Mouse (Mus musculus): ENCODE measurements around the gene Kif24. TPM values are rescaled to one million over a fixed set of nuclear protein-coding genes. Genes with fewer than 3 reads are reported as not detected.

Kif24 gene
- polyA plus RNA-seq, 1 experiment from 2014 or later, result 1.3 TPM

GRCm38 (mm10) chr4:41506156-41506555, 41.5 kb upstream of the Kif24 start:
- Histone ChIP-seq H3K27ac (ENCODE audit: low read length) (no peak overlapping the region), H3K36me3 (ENCODE audit: insufficient read depth, low read length) (no peaks in the 10 kb centered on the region), H3K4me1 (ENCODE audit: insufficient read depth, low read depth, low read length) (peaks cover 9% of the 10 kb centered on the region; the same call in 1 of the 2 replicates), H3K9me3 (ENCODE audit: low read length) (no peaks in the 10 kb centered on the region), H3K4me2 (replicated peaks; ENCODE audit: low read depth, low read length) (peak overlapping the region; percentile 81; the same call in 1 of the 2 replicates), H3K4me3 (ENCODE audit: low read depth, low read length) (peak overlapping the region; percentile 43; the same call in 1 of the 2 replicates), H3K9ac (replicated peaks; ENCODE audit: low read depth) (no peak overlapping the region), H3K27me3 (replicated peaks; ENCODE audit: insufficient read depth, low read length) (no peaks in the 10 kb centered on the region)
- TF ChIP-seq EP300 (IDR thresholded peaks at IDR 0.05) (no peak), CTCF (IDR thresholded peaks at IDR 0.05) (peak; percentile 76)
- ATAC-seq (no peak), DNase-seq (ENCODE audit: low spot score) (peak; percentile 67)
- WGBS, result 13% methylated on average over 13 of the region's 13 CpGs

GRCm38 (mm10) chr4:41505131-41505551, 40.5 kb upstream of the Kif24 start:
- H3K4me2 ChIP-seq (replicated peaks; ENCODE audit: low read depth, low read length), result no peak overlapping the region
- no peak overlapping the region for H3K27ac ChIP-seq (ENCODE audit: low read length)
- no peaks in the 10 kb centered on the region for H3K36me3 ChIP-seq (ENCODE audit: insufficient read depth, low read length)
- H3K4me3 ChIP-seq (ENCODE audit: low read depth, low read length), result no peak overlapping the region
- no peak for ATAC-seq
- TF ChIP-seq CTCF (IDR thresholded peaks at IDR 0.05) (peak; percentile 61), EP300 (IDR thresholded peaks at IDR 0.05) (no peak)
- WGBS, result 55% methylated on average over 11 of the region's 11 CpGs
- H3K27me3 ChIP-seq (replicated peaks; ENCODE audit: insufficient read depth, low read length), result no peaks in the 10 kb centered on the region
- H3K9ac ChIP-seq (replicated peaks; ENCODE audit: low read depth), result no peak overlapping the region
- no peaks in the 10 kb centered on the region for H3K9me3 ChIP-seq (ENCODE audit: low read length)
- peaks cover 9% of the 10 kb centered on the region; the same call in 1 of the 2 replicates for H3K4me1 ChIP-seq (ENCODE audit: insufficient read depth, low read depth, low read length)
- DNase-seq (ENCODE audit: low spot score), result no peak

GRCm38 (mm10) chr4:41504325-41504724, 39.6 kb upstream of the Kif24 start:
- H3K4me3 ChIP-seq (ENCODE audit: low read depth, low read length), result no peak overlapping the region
- WGBS, result 66% methylated on average over 5 of the region's 5 CpGs
- no peak overlapping the region for H3K27ac ChIP-seq (ENCODE audit: low read length)
- ATAC-seq (no peak), DNase-seq (ENCODE audit: low spot score) (no peak)
- no peaks in the 10 kb centered on the region for H3K9me3 ChIP-seq (ENCODE audit: low read length)
- H3K36me3 ChIP-seq (ENCODE audit: insufficient read depth, low read length), result no peaks in the 10 kb centered on the region
- peaks cover 9% of the 10 kb centered on the region; the same call in 1 of the 2 replicates for H3K4me1 ChIP-seq (ENCODE audit: insufficient read depth, low read depth, low read length)
- TF ChIP-seq EP300 (IDR thresholded peaks at IDR 0.05) (no peak), CTCF (IDR thresholded peaks at IDR 0.05) (peak; percentile 45)
- H3K9ac ChIP-seq (replicated peaks; ENCODE audit: low read depth), result no peak overlapping the region
- H3K27me3 ChIP-seq (replicated peaks; ENCODE audit: insufficient read depth, low read length), result peaks cover 6% of the 10 kb centered on the region
- no peak overlapping the region for H3K4me2 ChIP-seq (replicated peaks; ENCODE audit: low read depth, low read length)

- H3K9ac ChIP-seq (replicated peaks; ENCODE audit: low read depth), result no peak within 1 kb of the TSS; the same call in none of the 2 replicates
- H3K27me3 ChIP-seq (replicated peaks; ENCODE audit: insufficient read depth, low read length), result peaks cover 19% of the 10 kb centered on the region
- H3K4me3 ChIP-seq (ENCODE audit: low read depth, low read length), result peak within 1 kb of the TSS; percentile 51
- TF ChIP-seq EP300 (IDR thresholded peaks at IDR 0.05) (no peak), CTCF (IDR thresholded peaks at IDR 0.05) (peak; percentile 33; the same call in 1 of the 2 replicates)
- H3K4me1 ChIP-seq (ENCODE audit: insufficient read depth, low read depth, low read length), result peaks cover 11% of the 10 kb centered on the region; the same call in 1 of the 2 replicates
- under 1% methylated on average over 16 of the region's 18 CpGs for WGBS
- H3K36me3 ChIP-seq (ENCODE audit: insufficient read depth, low read length), result no peaks in the 10 kb centered on the region
- H3K9me3 ChIP-seq (ENCODE audit: low read length), result no peaks in the 10 kb centered on the region
- ATAC-seq (peak; percentile 96), DNase-seq (ENCODE audit: low spot score) (peak; percentile 98)
- H3K4me2 ChIP-seq (replicated peaks; ENCODE audit: low read depth, low read length), result peak within 1 kb of the TSS; percentile 74
- peak within 1 kb of the TSS; percentile 69 for H3K27ac ChIP-seq (ENCODE audit: low read length)
These were observed 38.3 kb upstream of the Kif24 start, which contains the start of gene AI464131 for GRCm38 (mm10) chr4:41502986-41503412. Gene AI464131 (minus strand): TSS chr4:41503076.

- Histone ChIP-seq H3K4me1 (ENCODE audit: insufficient read depth, low read depth, low read length) (peaks cover 16% of the 10 kb centered on the region; the same call in 1 of the 2 replicates), H3K27me3 (replicated peaks; ENCODE audit: insufficient read depth, low read length) (peaks cover 25% of the 10 kb centered on the region), H3K27ac (ENCODE audit: low read length) (peak overlapping the region; percentile 69), H3K4me3 (ENCODE audit: low read depth, low read length) (peak overlapping the region; percentile 51), H3K9ac (replicated peaks; ENCODE audit: low read depth) (no peak overlapping the region; the same call in none of the 2 replicates), H3K9me3 (ENCODE audit: low read length) (no peaks in the 10 kb centered on the region), H3K36me3 (ENCODE audit: insufficient read depth, low read length) (no peaks in the 10 kb centered on the region), H3K4me2 (replicated peaks; ENCODE audit: low read depth, low read length) (peak overlapping the region; percentile 74)
- DNase-seq (ENCODE audit: low spot score) (peak; percentile 85), ATAC-seq (peak; percentile 75)
- TF ChIP-seq EP300 (IDR thresholded peaks at IDR 0.05) (no peak), CTCF (IDR thresholded peaks at IDR 0.05) (no peak)
- 16% methylated on average over 20 of the region's 20 CpGs for WGBS
These were observed 37.7 kb upstream of the Kif24 start for GRCm38 (mm10) chr4:41502171-41502940.

- 81% methylated on average over 4 of the region's 4 CpGs for WGBS
- no peak overlapping the region for H3K4me3 ChIP-seq (ENCODE audit: low read depth, low read length)
- H3K27me3 ChIP-seq (replicated peaks; ENCODE audit: insufficient read depth, low read length), result peaks cover 33% of the 10 kb centered on the region
- H3K9ac ChIP-seq (replicated peaks; ENCODE audit: low read depth), result no peak overlapping the region
- TF ChIP-seq EP300 (IDR thresholded peaks at IDR 0.05) (no peak), CTCF (IDR thresholded peaks at IDR 0.05) (no peak)
- H3K4me2 ChIP-seq (replicated peaks; ENCODE audit: low read depth, low read length), result no peak overlapping the region
- DNase-seq (ENCODE audit: low spot score) (no peak), ATAC-seq (no peak)
- no peaks in the 10 kb centered on the region for H3K9me3 ChIP-seq (ENCODE audit: low read length)
- H3K36me3 ChIP-seq (ENCODE audit: insufficient read depth, low read length), result no peaks in the 10 kb centered on the region
- peaks cover 12% of the 10 kb centered on the region; the same call in 1 of the 2 replicates for H3K4me1 ChIP-seq (ENCODE audit: insufficient read depth, low read depth, low read length)
- no peak overlapping the region for H3K27ac ChIP-seq (ENCODE audit: low read length)
These were observed 36.1 kb upstream of the Kif24 start for GRCm38 (mm10) chr4:41500787-41501186.

All from lung, postnatal 0 days (tissue).